In the genomic region with DNA sequence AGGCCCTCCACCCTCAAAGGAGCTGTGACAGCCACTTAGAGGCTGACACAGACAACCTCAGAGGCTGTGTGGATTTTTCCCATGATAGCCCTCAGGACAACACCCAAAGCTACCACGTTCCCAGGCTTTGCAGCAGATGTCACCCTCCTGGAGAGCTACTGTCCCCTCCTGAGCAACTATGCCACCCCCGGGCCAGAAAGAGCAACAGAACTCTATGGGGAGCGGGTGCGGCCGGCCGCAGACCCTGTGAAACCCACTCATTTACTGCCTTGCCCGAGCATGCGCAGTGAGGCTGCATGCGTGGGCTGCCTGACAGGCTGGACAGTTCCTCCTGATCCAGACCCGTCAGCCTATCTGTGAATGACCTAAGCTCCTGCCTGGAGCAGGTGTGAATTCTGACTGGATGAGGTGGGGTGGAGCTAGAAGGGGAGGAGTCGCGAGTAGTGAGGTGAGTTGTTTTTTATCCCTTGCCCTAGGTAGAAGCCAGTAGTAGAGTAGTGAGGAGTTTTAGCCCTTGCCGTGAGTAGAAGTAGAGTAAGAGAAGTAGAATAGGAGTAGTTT, we compare ENCODE assay signal across 20 mouse cellular contexts. TPM values are rescaled to one million over a fixed set of nuclear protein-coding genes. Genes with fewer than 3 reads are reported as not detected.
DNase-seq lines count a peak whose midpoint lies in the region; ATAC-seq and TF ChIP-seq lines count a peak whose summit lies in the region.
"Had no signal": no experiment of that assay in that cellular context is flagged by ENCODE, and none has a peak within 500 bp of the region (broad histone marks: within the 10 kb centered on the region; RNA-seq: fewer than 3 reads in every experiment).

No protein-coding gene starts in this region.

- 20% methylated on average over 13 of the region's 13 CpGs for WGBS in lung, postnatal 0 days
- 26% methylated on average over 13 of the region's 13 CpGs for WGBS in hindbrain, postnatal 0 days
- 13% methylated on average over 13 of the region's 13 CpGs for WGBS in small intestine, adult 2 months

- no peak overlapping the region for H3K27ac ChIP-seq in lung, postnatal 0 days (ENCODE audit: low read length)
- no peak overlapping the region for H3K27ac ChIP-seq in hindbrain, postnatal 0 days
- no peak overlapping the region for H3K27ac ChIP-seq in small intestine, adult 2 months (ENCODE audit: insufficient read depth, low read depth, low read length)
- H3K27ac ChIP-seq: heart, embryonic 10.5 days; kidney, postnatal 0 days; lung, embryonic 15.5 days; stomach, embryonic 15.5 days had no signal

- H3K4me1 ChIP-seq in lung, postnatal 0 days (ENCODE audit: insufficient read depth, low read depth, low read length): no peaks in the 10 kb centered on the region
- H3K4me1 ChIP-seq in hindbrain, postnatal 0 days (ENCODE audit: insufficient read depth, low read length): no peaks in the 10 kb centered on the region
- H3K4me1 ChIP-seq in small intestine, adult 2 months (ENCODE audit: control insufficient read depth, insufficient read depth, insufficient read length, low read length): peaks cover 6% of the 10 kb centered on the region; the same call in 1 of the 2 replicates
- H3K4me1 ChIP-seq: heart, embryonic 10.5 days; lung, embryonic 15.5 days; stomach, embryonic 15.5 days had no signal

- no peak overlapping the region for H3K9ac ChIP-seq in lung, postnatal 0 days (replicated peaks; ENCODE audit: low read depth)
- no peak overlapping the region for H3K9ac ChIP-seq in hindbrain, postnatal 0 days (replicated peaks; ENCODE audit: low read length)
- H3K9ac ChIP-seq: lung, embryonic 15.5 days; stomach, embryonic 15.5 days had no signal

- no peaks in the 10 kb centered on the region; the same call in 1 of the 2 replicates for H3K27me3 ChIP-seq in lung, postnatal 0 days (replicated peaks; ENCODE audit: insufficient read depth, low read length)
- H3K27me3 ChIP-seq in hindbrain, postnatal 0 days (ENCODE audit: insufficient read depth, low read length): peaks cover 8% of the 10 kb centered on the region; the same call in 1 of the 2 replicates
- no peaks in the 10 kb centered on the region for H3K27me3 ChIP-seq in small intestine, adult 2 months (ENCODE audit: control insufficient read depth, insufficient read depth, low read length)

- no peak overlapping the region for H3K4me2 ChIP-seq in lung, postnatal 0 days (replicated peaks; ENCODE audit: low read depth, low read length)
- peak overlapping the region; percentile 28; the same call in 1 of the 2 replicates for H3K4me2 ChIP-seq in hindbrain, postnatal 0 days (ENCODE audit: low read depth, low read length)
- H3K4me2 ChIP-seq: lung, embryonic 15.5 days; stomach, embryonic 15.5 days had no signal

- no peaks in the 10 kb centered on the region for H3K9me3 ChIP-seq in lung, postnatal 0 days (ENCODE audit: low read length)
- peaks cover 4% of the 10 kb centered on the region; the same call in 1 of the 2 replicates for H3K9me3 ChIP-seq in hindbrain, postnatal 0 days (ENCODE audit: low read length)
- H3K9me3 ChIP-seq: heart, embryonic 10.5 days; lung, embryonic 15.5 days; stomach, embryonic 15.5 days had no signal

- no peak for TF ChIP-seq POLR2A in small intestine, adult 2 months (IDR thresholded peaks at IDR 0.05; ENCODE audit: low read depth, low read length)

- intact Hi-C loops in left cerebral cortex, postnatal 4 days (cut with DNase I): no loop called here

- DNase-seq in embryo, embryonic 11 days: peak; percentile 14
- DNase-seq in embryo, embryonic 10.5 days (ENCODE audit: low spot score): no peak
- peak; percentile 17 for DNase-seq in lung, postnatal 0 days (ENCODE audit: low spot score)
- no peak for DNase-seq in lung, adult 18-20 months
- no peak for DNase-seq in hindbrain, postnatal 0 days (ENCODE audit: low spot score)
- DNase-seq in urinary bladder, postnatal 10 days (ENCODE audit: low spot score): no peak
- DNase-seq in left cerebral cortex, postnatal 4 days: no peak
- DNase-seq: adrenal gland, postnatal 10 days; cerebellum, adult 18-20 months; gastrocnemius, postnatal 36 days; heart, postnatal 36 days; kidney, adult 11 months; layer of hippocampus, postnatal 36 days; right cerebral cortex, adult 18-20 months; spleen, adult 18-20 months had no signal

- no peak overlapping the region for H3K4me3 ChIP-seq in lung, postnatal 0 days (ENCODE audit: low read depth, low read length)
- H3K4me3 ChIP-seq in hindbrain, postnatal 0 days (ENCODE audit: low read length): no peak overlapping the region
- H3K4me3 ChIP-seq in small intestine, adult 2 months (ENCODE audit: low read depth, low read length): 0 out of 2 replicates have a peak overlapping the region, but pooled peaks have one; percentile 25
- H3K4me3 ChIP-seq: heart, embryonic 10.5 days; lung, embryonic 15.5 days; stomach, embryonic 15.5 days had no signal

- H3K36me3 ChIP-seq in lung, postnatal 0 days (ENCODE audit: insufficient read depth, low read length): no peaks in the 10 kb centered on the region
- no peaks in the 10 kb centered on the region for H3K36me3 ChIP-seq in hindbrain, postnatal 0 days (ENCODE audit: insufficient read depth, low read length)
- H3K36me3 ChIP-seq in small intestine, adult 2 months (ENCODE audit: control insufficient read depth, insufficient read depth, low read length): no peaks in the 10 kb centered on the region
- H3K36me3 ChIP-seq: heart, embryonic 10.5 days; lung, embryonic 15.5 days; stomach, embryonic 15.5 days had no signal

- no peak for TF ChIP-seq CTCF in lung, postnatal 0 days (IDR thresholded peaks at IDR 0.05)
- no peak for TF ChIP-seq CTCF in hindbrain, postnatal 0 days (IDR thresholded peaks at IDR 0.05; ENCODE audit: low read depth)
- no peak for TF ChIP-seq CTCF in small intestine, adult 2 months (IDR thresholded peaks at IDR 0.05; ENCODE audit: extremely low read depth, insufficient read length, insufficient replicate concordance, low read depth, low read length)

- no peak for TF ChIP-seq EP300 in lung, postnatal 0 days (IDR thresholded peaks at IDR 0.05)

- ATAC-seq in lung, postnatal 0 days: no peak
- no peak for ATAC-seq in hindbrain, postnatal 0 days

RNA-seq across cellular contexts. Expression of gene H2-D1, which starts 13.9 kb away (rescaled TPM):
- polyA plus RNA-seq in lung, postnatal 0 days (2015; fragmentation: Nextera tagmentation; extraction: Ambion mirVana): 530 and 579 TPM in 2 replicates
- total RNA-seq in hindbrain, postnatal 0 days (2014; rRNA removed): 74.3 and 83.8 TPM in 2 replicates
- polyA plus RNA-seq in hindbrain, postnatal 0 days (2015; fragmentation: Nextera tagmentation; extraction: Ambion mirVana): 141 and 146 TPM in 2 replicates
- polyA plus RNA-seq in small intestine, adult 2 months (2012; rRNA removed): 776 and 1,546 TPM in 2 replicates
- 10 to 100 TPM; 19.1 to 22.8 TPM for total RNA-seq in left cerebral cortex, postnatal 4 days (2021)

RNA-seq across cellular contexts. Expression of gene Ddx39b, which starts 34.8 kb away (rescaled TPM):
- polyA plus RNA-seq in lung, postnatal 0 days (2015; fragmentation: Nextera tagmentation; extraction: Ambion mirVana): 161 and 170 TPM in 2 replicates
- total RNA-seq in hindbrain, postnatal 0 days (2014; rRNA removed): 259 and 266 TPM in 2 replicates
- 326 and 341 TPM in 2 replicates for polyA plus RNA-seq in hindbrain, postnatal 0 days (2015; fragmentation: Nextera tagmentation; extraction: Ambion mirVana)
- polyA plus RNA-seq in small intestine, adult 2 months (2012; rRNA removed): 95.6 and 194 TPM in 2 replicates
- 100 to 1,000 TPM; 324 to 337 TPM for total RNA-seq in left cerebral cortex, postnatal 4 days (2021)

RNA-seq across cellular contexts. Expression of gene Nfkbil1, which starts 40.8 kb away (rescaled TPM):
- 11.2 and 12.2 TPM in 2 replicates for polyA plus RNA-seq in lung, postnatal 0 days (2015; fragmentation: Nextera tagmentation; extraction: Ambion mirVana)
- 15.5 and 15.9 TPM in 2 replicates for total RNA-seq in hindbrain, postnatal 0 days (2014; rRNA removed)
- 11.4 and 12.9 TPM in 2 replicates for polyA plus RNA-seq in hindbrain, postnatal 0 days (2015; fragmentation: Nextera tagmentation; extraction: Ambion mirVana)
- polyA plus RNA-seq in small intestine, adult 2 months (2012; rRNA removed): 13.7 and 36.3 TPM in 2 replicates
- 10 to 100 TPM; 14.7 to 14.8 TPM for total RNA-seq in left cerebral cortex, postnatal 4 days (2021)

RNA-seq across cellular contexts. Expression of gene Atp6v1g2, which starts 42.9 kb away (rescaled TPM):
- 4.7 and 6.1 TPM in 2 replicates for polyA plus RNA-seq in lung, postnatal 0 days (2015; fragmentation: Nextera tagmentation; extraction: Ambion mirVana)
- total RNA-seq in hindbrain, postnatal 0 days (2014; rRNA removed): 91.0 and 114 TPM in 2 replicates
- 180 and 183 TPM in 2 replicates for polyA plus RNA-seq in hindbrain, postnatal 0 days (2015; fragmentation: Nextera tagmentation; extraction: Ambion mirVana)
- 1.0 and 2.8 TPM in 2 replicates for polyA plus RNA-seq in small intestine, adult 2 months (2012; rRNA removed)
- total RNA-seq in left cerebral cortex, postnatal 4 days (2021): 100 to 1,000 TPM; 122 to 142 TPM

RNA-seq across cellular contexts. Expression of gene H2-Q1, which starts 43.8 kb away (rescaled TPM):
- 0.11 and 0.19 TPM in 2 replicates for polyA plus RNA-seq in lung, postnatal 0 days (2015; fragmentation: Nextera tagmentation; extraction: Ambion mirVana)
- 0.42 and 0.68 TPM in 2 replicates for total RNA-seq in hindbrain, postnatal 0 days (2014; rRNA removed)
- 1.4 and 1.5 TPM in 2 replicates for polyA plus RNA-seq in hindbrain, postnatal 0 days (2015; fragmentation: Nextera tagmentation; extraction: Ambion mirVana)
- 36.3 and 83.4 TPM in 2 replicates for polyA plus RNA-seq in small intestine, adult 2 months (2012; rRNA removed)
- under 1 TPM; 0.28 to 0.32 TPM for total RNA-seq in left cerebral cortex, postnatal 4 days (2021)
- polyA plus RNA-seq: kidney, postnatal 0 days had no signal

Comparison
In these comparisons a context has a peak if more than half of its experiments do, and no peak if none do; other contexts are left out.
1. DNase-seq: peak in embryo, embryonic 11 days (single experiment) and lung, postnatal 0 days (single experiment); none in embryo, embryonic 10.5 days (single experiment), lung, adult 18-20 months (0 of 2), hindbrain, postnatal 0 days (single experiment), urinary bladder, postnatal 10 days (single experiment) and left cerebral cortex, postnatal 4 days (single experiment).